Mouse (Mus musculus): ENCODE data around the gene Cyp2s1. TPM values are rescaled to one million over a fixed set of nuclear protein-coding genes. Genes with fewer than 3 reads are reported as not detected.

Gene Cyp2s1
- total and polyA plus RNA-seq, 3 experiments, result not detected

DNA sequence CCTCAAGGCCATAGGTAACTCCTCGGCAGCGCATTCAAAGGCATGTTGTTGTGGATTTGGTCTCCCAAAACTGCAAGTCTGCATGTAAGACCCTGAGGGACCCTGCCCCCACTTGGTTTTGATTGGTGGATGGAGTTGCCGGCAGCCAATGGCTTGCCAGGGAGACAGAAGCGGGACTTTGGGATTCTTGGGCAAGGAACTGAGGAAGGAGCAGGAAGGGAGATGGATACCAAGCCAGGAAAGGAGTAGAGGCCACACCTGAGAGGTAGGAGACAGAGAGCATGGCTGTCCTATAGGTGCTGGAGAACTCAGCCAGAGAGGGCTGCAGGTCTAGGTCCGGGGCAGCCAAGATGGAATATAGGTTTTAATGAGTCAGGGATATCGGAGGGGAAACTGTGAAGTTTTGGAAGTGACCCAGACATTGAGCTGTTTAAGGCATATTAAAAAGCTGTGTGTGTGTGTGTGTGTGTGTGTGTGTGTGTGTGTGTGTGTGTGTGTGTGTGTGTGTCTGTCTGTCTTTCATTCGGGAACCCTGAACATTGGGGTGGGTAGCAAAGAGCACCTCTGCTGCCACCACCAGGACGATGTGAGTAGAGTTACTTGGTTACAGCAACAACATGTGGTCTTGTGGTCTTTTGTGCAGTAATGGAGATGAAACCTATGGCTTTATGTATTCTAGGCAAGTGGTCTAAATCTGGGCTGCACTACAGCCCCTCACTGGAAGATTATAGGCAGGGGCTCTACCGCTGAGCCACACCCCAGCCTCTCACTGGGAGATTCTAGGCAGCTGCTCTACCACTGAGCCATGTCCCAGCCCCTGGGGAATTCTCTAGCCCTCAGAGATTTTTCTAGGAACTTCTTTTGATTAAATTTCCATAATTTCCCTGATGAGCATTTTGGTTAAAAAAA lies 43.5 kb upstream of the Cyp2s1 start:
- Histone ChIP-seq H3K79me2 (ENCODE audit: control insufficient read depth, insufficient read depth, low read length, poor library complexity) (no peaks in the 10 kb centered on the region), H3K27me3 (ENCODE audit: control insufficient read depth in 1 of 2, insufficient read depth in 2 of 2, low read length in 2 of 2) (no peaks in the 10 kb centered on the region), H3K27ac (ENCODE audit: control insufficient read depth, low read depth, low read length) (no peak overlapping the region), H3K9ac (ENCODE audit: control insufficient read depth, low read depth, low read length, poor library complexity, severe bottlenecking) (no peak overlapping the region), H3K9me3 (replicated peaks; ENCODE audit: insufficient read depth, low read length) (no peaks in the 10 kb centered on the region), H3K4me1 (ENCODE audit: control insufficient read depth in 1 of 2, insufficient read depth in 2 of 2, low read length in 2 of 2) (no peaks in the 10 kb centered on the region), H3K4me3 (ENCODE audit: control insufficient read depth in 1 of 2, insufficient read depth in 1 of 2, low read depth in 2 of 2, low read length in 2 of 2) (no peak overlapping the region), H3K36me3 (ENCODE audit: control insufficient read depth in 1 of 2, insufficient read depth in 2 of 2, low read length in 2 of 2) (no peaks in the 10 kb centered on the region)
- DNase-seq (ENCODE audit: low read depth, low spot score), result no peak
- TF ChIP-seq MYB (IDR thresholded peaks at IDR 0.05; ENCODE audit: low read depth, low read length), result no peak
- peak in 1 of 3 experiments; percentile 3; a peak in 1 of 6 replicates for TF ChIP-seq CTCF (IDR thresholded peaks at IDR 0.05 in 2 of 3, conservative IDR thresholded peaks at IDR 0.05 in 1 of 3; ENCODE audit: control insufficient read depth in 1 of 3, insufficient read depth in 1 of 3, low read depth in 2 of 3, low read length in 3 of 3, poor library complexity in 1 of 3, severe bottlenecking in 1 of 3)
- TF ChIP-seq TAL1 (IDR thresholded peaks at IDR 0.05; ENCODE audit: low read length), result no peak
- TF ChIP-seq MAFK (IDR thresholded peaks at IDR 0.05; ENCODE audit: borderline replicate concordance, low read depth, low read length), result no peak

DNA sequence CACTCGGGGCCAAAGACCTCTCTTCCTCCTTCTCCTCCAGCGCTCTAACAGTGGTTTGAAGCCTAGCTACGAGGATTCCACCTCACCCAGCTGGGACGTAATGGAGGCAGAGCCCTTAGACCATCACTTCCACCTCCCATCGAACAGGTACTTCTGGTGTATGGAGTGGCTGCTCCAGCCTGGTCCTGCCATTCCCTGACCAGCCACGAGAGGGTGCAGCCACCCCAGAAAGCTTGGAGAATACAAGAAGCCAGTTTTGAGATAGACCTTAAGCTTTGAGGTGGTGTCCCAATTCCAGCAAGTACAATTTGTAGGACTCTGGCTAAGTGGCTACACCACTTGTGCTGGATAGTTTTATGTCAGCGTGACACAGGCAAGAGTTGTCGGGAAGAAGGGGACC lies 38.4 kb upstream of the Cyp2s1 start:
- Histone ChIP-seq H3K4me3 (ENCODE audit: control insufficient read depth in 1 of 2, insufficient read depth in 1 of 2, low read depth in 2 of 2, low read length in 2 of 2) (no peak overlapping the region), H3K79me2 (ENCODE audit: control insufficient read depth, insufficient read depth, low read length, poor library complexity) (no peaks in the 10 kb centered on the region), H3K27me3 (ENCODE audit: control insufficient read depth in 1 of 2, insufficient read depth in 2 of 2, low read length in 2 of 2) (no peaks in the 10 kb centered on the region), H3K27ac (ENCODE audit: control insufficient read depth, low read depth, low read length) (no peak overlapping the region), H3K9me3 (replicated peaks; ENCODE audit: insufficient read depth, low read length) (no peaks in the 10 kb centered on the region), H3K4me1 (ENCODE audit: control insufficient read depth in 1 of 2, insufficient read depth in 2 of 2, low read length in 2 of 2) (no peaks in the 10 kb centered on the region), H3K9ac (ENCODE audit: control insufficient read depth, low read depth, low read length, poor library complexity, severe bottlenecking) (no peak overlapping the region), H3K36me3 (ENCODE audit: control insufficient read depth in 1 of 2, insufficient read depth in 2 of 2, low read length in 2 of 2) (no peaks in the 10 kb centered on the region)
- TF ChIP-seq RAD21 (IDR thresholded peaks at IDR 0.05; ENCODE audit: low read depth, low read length), result peak; percentile 42
- TF ChIP-seq MAX (IDR thresholded peaks at IDR 0.05; ENCODE audit: low read length), result no peak
- TF ChIP-seq CTCF (IDR thresholded peaks at IDR 0.05 in 2 of 3, conservative IDR thresholded peaks at IDR 0.05 in 1 of 3; ENCODE audit: control insufficient read depth in 1 of 3, insufficient read depth in 1 of 3, low read depth in 2 of 3, low read length in 3 of 3, poor library complexity in 1 of 3, severe bottlenecking in 1 of 3), result peak; percentile 52 to 66 (median 56)
- TF ChIP-seq ZC3H11A (IDR thresholded peaks at IDR 0.05; ENCODE audit: low read depth, low read length), result 0 out of 2 replicates have a peak, but pooled peaks have one; percentile 18
- TF ChIP-seq SMC3 (IDR thresholded peaks at IDR 0.05; ENCODE audit: low read depth, low read length), result peak; percentile 50
- peak; percentile 31 for DNase-seq (ENCODE audit: low read depth, low spot score)

DNA sequence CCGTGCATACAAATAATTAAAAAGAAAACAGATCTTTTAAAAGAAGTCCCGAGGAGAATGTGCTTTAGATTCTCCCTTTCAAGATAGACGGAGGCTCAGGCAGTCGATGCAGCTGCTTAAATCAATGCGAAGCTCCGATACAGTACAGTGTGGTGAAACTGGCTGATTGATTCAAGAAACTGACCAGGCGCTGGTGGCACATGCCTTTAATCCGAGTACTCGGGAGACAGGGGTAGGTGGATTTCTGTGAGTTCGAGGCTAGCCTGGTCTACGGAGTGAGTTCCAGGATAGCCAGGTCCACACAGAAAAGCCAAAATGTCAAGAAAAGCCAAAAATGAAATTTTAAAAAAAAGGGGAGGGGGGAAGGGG lies 31.7 kb upstream of the Cyp2s1 start:
- no peaks in the 10 kb centered on the region for H3K9me3 ChIP-seq (replicated peaks; ENCODE audit: insufficient read depth, low read length)
- H3K79me2 ChIP-seq (ENCODE audit: control insufficient read depth, insufficient read depth, low read length, poor library complexity), result no peaks in the 10 kb centered on the region
- TF ChIP-seq SIN3A (IDR thresholded peaks at IDR 0.05; ENCODE audit: low read length) (no peak), TBP (IDR thresholded peaks at IDR 0.05; ENCODE audit: low read depth, low read length) (no peak), MAZ (IDR thresholded peaks at IDR 0.05; ENCODE audit: low read depth, low read length) (no peak), NRF1 (IDR thresholded peaks at IDR 0.05; ENCODE audit: insufficient read depth, low read depth, low read length, poor library complexity, severe bottlenecking) (no peak), SMC3 (IDR thresholded peaks at IDR 0.05; ENCODE audit: low read depth, low read length) (no peak), EP300 (IDR thresholded peaks at IDR 0.05; ENCODE audit: low read depth in 1 of 2, low read length in 2 of 2) (no peak), CTCF (IDR thresholded peaks at IDR 0.05 in 2 of 3, conservative IDR thresholded peaks at IDR 0.05 in 1 of 3; ENCODE audit: control insufficient read depth in 1 of 3, insufficient read depth in 1 of 3, low read depth in 2 of 3, low read length in 3 of 3, poor library complexity in 1 of 3, severe bottlenecking in 1 of 3) (no peak), JUND (IDR thresholded peaks at IDR 0.05; ENCODE audit: low read depth, low read length) (no peak), USF2 (IDR thresholded peaks at IDR 0.05; ENCODE audit: borderline replicate concordance in 1 of 2, insufficient read depth in 1 of 2, low read depth in 1 of 2, low read length in 2 of 2) (no peak)
- no peaks in the 10 kb centered on the region for H3K27me3 ChIP-seq (ENCODE audit: control insufficient read depth in 1 of 2, insufficient read depth in 2 of 2, low read length in 2 of 2)
- H3K36me3 ChIP-seq (ENCODE audit: control insufficient read depth in 1 of 2, insufficient read depth in 2 of 2, low read length in 2 of 2), result no peaks in the 10 kb centered on the region
- no peak overlapping the region for H3K9ac ChIP-seq (ENCODE audit: control insufficient read depth, low read depth, low read length, poor library complexity, severe bottlenecking)
- DNase-seq (ENCODE audit: low read depth, low spot score), result no peak
- no peaks in the 10 kb centered on the region for H3K4me1 ChIP-seq (ENCODE audit: control insufficient read depth in 1 of 2, insufficient read depth in 2 of 2, low read length in 2 of 2)
- no peak overlapping the region for H3K27ac ChIP-seq (ENCODE audit: control insufficient read depth, low read depth, low read length)
- no peak overlapping the region for H3K4me3 ChIP-seq (ENCODE audit: control insufficient read depth in 1 of 2, insufficient read depth in 1 of 2, low read depth in 2 of 2, low read length in 2 of 2)
